ENCODE assay signal across 8 mouse cellular contexts in genomic region chr4:47208421-47208991, GRCm38 (mm10). TPM values are rescaled to one million over a fixed set of nuclear protein-coding genes. Genes with fewer than 3 reads are reported as not detected.
DNase-seq lines count a peak whose midpoint lies in the region; ATAC-seq and TF ChIP-seq lines count a peak whose summit lies in the region.

No protein-coding gene starts in this region.

- H3K9me3 ChIP-seq in heart, embryonic 12.5 days (replicated peaks) = no peaks in the 10 kb centered on the region
- no peaks in the 10 kb centered on the region for H3K9me3 ChIP-seq in heart, embryonic 16.5 days (replicated peaks; ENCODE audit: control insufficient read depth, low read length)
- H3K9me3 ChIP-seq in liver, postnatal 0 days (ENCODE audit: low read length) = no peaks in the 10 kb centered on the region

- DNase-seq in heart, postnatal 36 days = no peak
- peak; percentile 13 for DNase-seq in brain, adult 2 months (ENCODE audit: low read depth, low spot score)
- DNase-seq in liver, postnatal 0 days = no peak
- no peak for DNase-seq in left cerebral cortex, postnatal 14 days (ENCODE audit: low spot score in 2 of 2)
- DNase-seq in layer of hippocampus, adult 18-20 months (ENCODE audit: low spot score in 2 of 2) = no peak
- no peak for DNase-seq in adrenal gland, postnatal 10 days

- no peak for TF ChIP-seq EP300 in liver, postnatal 0 days (IDR thresholded peaks at IDR 0.05; ENCODE audit: low read depth)

- WGBS in heart, embryonic 12.5 days = 3% methylated on average over 40 of the region's 40 CpGs
- WGBS in heart, embryonic 16.5 days = 2% methylated on average over 40 of the region's 40 CpGs
- WGBS in liver, postnatal 0 days (ENCODE audit: insufficient replicate concordance) = 6% methylated on average over 40 of the region's 40 CpGs

- H3K27ac ChIP-seq in heart, embryonic 12.5 days (ENCODE audit: poor library complexity, severe bottlenecking) = no peak overlapping the region
- H3K27ac ChIP-seq in heart, embryonic 16.5 days (ENCODE audit: low read length) = no peak overlapping the region
- H3K27ac ChIP-seq in liver, postnatal 0 days (ENCODE audit: low read depth) = no peak overlapping the region

- 0 out of 2 replicates have a peak overlapping the region, but pooled peaks have one; percentile 4 for H3K9ac ChIP-seq in heart, embryonic 12.5 days
- peak overlapping the region; percentile 69 for H3K9ac ChIP-seq in heart, embryonic 16.5 days (ENCODE audit: low read length)
- no peak overlapping the region for H3K9ac ChIP-seq in liver, postnatal 0 days (replicated peaks)

- H3K36me3 ChIP-seq in heart, embryonic 12.5 days = no peaks in the 10 kb centered on the region
- H3K36me3 ChIP-seq in heart, embryonic 16.5 days (ENCODE audit: control insufficient read depth, insufficient read depth) = no peaks in the 10 kb centered on the region
- H3K36me3 ChIP-seq in liver, postnatal 0 days (replicated peaks; ENCODE audit: insufficient read depth, low read length) = no peaks in the 10 kb centered on the region

- peaks cover 17% of the 10 kb centered on the region for H3K4me1 ChIP-seq in heart, embryonic 12.5 days (replicated peaks)
- H3K4me1 ChIP-seq in heart, embryonic 16.5 days (ENCODE audit: control insufficient read depth, insufficient read depth, low read length) = peaks cover 14% of the 10 kb centered on the region
- H3K4me1 ChIP-seq in liver, postnatal 0 days (ENCODE audit: insufficient read depth) = no peaks in the 10 kb centered on the region

- no peak for TF ChIP-seq CTCF in liver, postnatal 0 days (IDR thresholded peaks at IDR 0.05; ENCODE audit: low read depth)

- peaks cover 80% of the 10 kb centered on the region for H3K27me3 ChIP-seq in heart, embryonic 12.5 days (replicated peaks)
- peaks cover 48% of the 10 kb centered on the region for H3K27me3 ChIP-seq in heart, embryonic 16.5 days (ENCODE audit: control insufficient read depth, insufficient read depth, low read length)
- H3K27me3 ChIP-seq in liver, postnatal 0 days (ENCODE audit: insufficient read depth, low read length) = peaks cover 35% of the 10 kb centered on the region

- peak overlapping the region; percentile 48 for H3K4me3 ChIP-seq in heart, embryonic 12.5 days
- peak overlapping the region; percentile 54 for H3K4me3 ChIP-seq in heart, embryonic 16.5 days (ENCODE audit: low read length)
- peak overlapping the region; percentile 8; the same call in 1 of the 2 replicates for H3K4me3 ChIP-seq in liver, postnatal 0 days (ENCODE audit: low read depth, low read length)

- ATAC-seq in heart, embryonic 12.5 days (ENCODE audit: insufficient number of reproducible peaks, low FRiP score) = no peak
- ATAC-seq in heart, embryonic 16.5 days (replicated peaks; ENCODE audit: extremely low read depth, insufficient read depth, low FRiP score) = peak; percentile 21; the same call in 1 of the 2 replicates
- ATAC-seq in liver, postnatal 0 days = no peak

- intact Hi-C loops in heart, postnatal 36 days (cut with DNase I) = loop anchor here (2.0 to 5.0 kb wide), 2 partner anchors 42 to 56 kb away; no protein-coding TSS in a partner anchor
- intact Hi-C loops in left cerebral cortex, postnatal 14 days (cut with DNase I) = no loop called here

- peak overlapping the region; percentile 83 for H3K4me2 ChIP-seq in heart, embryonic 12.5 days
- H3K4me2 ChIP-seq in heart, embryonic 16.5 days (ENCODE audit: low read depth, low read length) = peak overlapping the region; percentile 69
- peak overlapping the region; percentile 29; the same call in 1 of the 2 replicates for H3K4me2 ChIP-seq in liver, postnatal 0 days (ENCODE audit: low read depth, low read length)

RNA-seq across cellular contexts. Expression of gene Col15a1, which starts 0.5 kb away (rescaled TPM):
- 2.2 and 2.4 TPM in 2 replicates for polyA plus RNA-seq in heart, embryonic 12.5 days (2016; fragmentation: Nextera tagmentation; extraction: Ambion mirVana)
- 100 to 1,000 TPM in 1 of 2 experiments, 10 to 100 TPM in 1; 91.2 to 101 TPM for total RNA-seq in heart, postnatal 36 days (2021)
- polyA plus RNA-seq in heart, embryonic 16.5 days (2015; fragmentation: Nextera tagmentation; extraction: Ambion mirVana) = 13.5 and 15.9 TPM in 2 replicates
- 0.28 and 0.50 TPM in 2 replicates for polyA plus RNA-seq in liver, postnatal 0 days (2015; fragmentation: Nextera tagmentation; extraction: Ambion mirVana)
- total RNA-seq in left cerebral cortex, postnatal 14 days (2021) = 10 to 100 TPM in 1 of 2 experiments, 1 to 10 TPM in 1; 9.0 to 13.0 TPM
- 1 to 10 TPM; 2.4 to 4.6 TPM for total RNA-seq in layer of hippocampus, adult 18-20 months (2021)
- 100 to 1,000 TPM; 109 to 154 TPM for total RNA-seq in adrenal gland, postnatal 10 days (2021)

Comparison
In these comparisons a context has a peak if more than half of its experiments do, and no peak if none do; other contexts are left out.
1. H3K4me2 ChIP-seq: peak in every context shown above with its lines; median percentile 83 in heart, embryonic 12.5 days; 69 in heart, embryonic 16.5 days; 29 in liver, postnatal 0 days.
2. RNA of gene Col15a1, which starts 0.5 kb away (total RNA-seq): 109 to 154 TPM in adrenal gland, postnatal 10 days and 91.2 to 101 TPM in heart, postnatal 36 days; 9.0 to 13.0 TPM in left cerebral cortex, postnatal 14 days and 2.4 to 4.6 TPM in layer of hippocampus, adult 18-20 months; every median in the first group is over 4 times any median in the second.
3. Peak in every context shown above with its lines, with median percentiles within 50 percentile points of each other: H3K4me3 ChIP-seq.